Mouse (Mus musculus) cerebellum, adult 2 months (tissue): Measurements from ENCODE around the gene Hsf4.

Source experiments
- CTCF ChIP-seq: fragments of 200-500 bp; IDR thresholded peaks from 2 replicates; pipeline ENCODE4 v1.5.1; 2011; ENCODE audit warnings: low read depth, mild to moderate bottlenecking, control low read depth, low read length, moderate library complexity, borderline replicate concordance; ENCODE audit not compliant: insufficient read depth
- POLR2A ChIP-seq: fragments of 200-500 bp; IDR thresholded peaks from 2 replicates; pipeline ENCODE4 v1.6.1; 2011; ENCODE audit warnings: low read length, control low read depth, borderline replicate concordance; ENCODE audit not compliant: insufficient read depth

DNA sequence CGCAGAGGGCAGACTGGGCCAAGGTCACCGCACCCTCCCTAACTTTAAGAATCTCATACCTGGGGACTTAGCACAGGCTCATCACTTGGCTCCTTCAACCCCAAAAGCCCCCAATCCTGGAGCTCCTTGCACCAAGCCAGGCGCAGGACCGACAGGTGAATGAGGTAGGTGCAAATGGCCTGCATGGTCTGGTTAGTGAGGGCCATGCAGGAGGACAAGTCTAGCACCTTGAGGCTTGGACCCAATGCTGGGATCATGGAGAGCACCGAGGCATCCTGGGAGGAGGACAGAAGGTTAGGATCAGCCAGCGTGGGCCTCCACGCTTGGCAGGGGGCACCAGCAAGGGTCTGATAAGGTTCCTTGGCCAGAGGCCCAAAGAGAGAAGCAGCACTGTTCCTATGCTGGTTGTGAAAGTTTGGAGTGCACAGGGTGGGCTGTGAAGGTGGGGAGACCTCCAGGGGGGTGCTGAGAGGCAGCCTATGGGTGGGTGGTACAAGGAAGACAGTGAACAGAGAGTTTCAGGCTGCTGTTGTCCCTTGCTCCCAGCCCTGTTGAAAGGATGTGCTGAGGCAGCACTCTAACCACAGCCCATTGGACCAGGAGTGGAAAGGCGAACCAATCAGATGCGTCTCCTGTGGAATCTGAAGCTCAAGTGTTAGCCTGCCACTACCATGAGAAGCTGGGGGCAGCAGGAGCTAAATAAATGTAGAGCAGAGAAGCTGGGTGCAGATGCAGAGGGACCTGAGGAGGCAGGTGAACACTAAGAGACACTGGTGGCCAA lies 44.2 kb downstream of the Hsf4 start:
- TF ChIP-seq CTCF (no peak), POLR2A (no peak)
